Mouse (Mus musculus): ENCODE measurements around the gene Itgb7. TPM values are rescaled to one million over a fixed set of nuclear protein-coding genes. Genes with fewer than 3 reads are reported as not detected.

Itgb7 gene
- polyA plus RNA-seq, 1 experiment from 2014 or later = 3.3 TPM

GRCm38 (mm10) chr15:102188096-102188495, 43.6 kb downstream of the Itgb7 start:
- H3K4me3 ChIP-seq = no peak overlapping the region
- H3K9me3 ChIP-seq = no peaks in the 10 kb centered on the region
- H3K9ac ChIP-seq = no peak overlapping the region
- H3K4me2 ChIP-seq = no peak overlapping the region
- ATAC-seq (ENCODE audit: insufficient number of reproducible peaks, insufficient read depth, low FRiP score, low TSS enrichment, low read depth) = no peak
- peak overlapping the region; percentile 48; the same call in 1 of the 2 replicates for H3K27ac ChIP-seq
- no peaks in the 10 kb centered on the region for H3K27me3 ChIP-seq
- 87% methylated on average over 10 of the region's 10 CpGs for WGBS
- H3K4me1 ChIP-seq = peaks cover 6% of the 10 kb centered on the region
- H3K36me3 ChIP-seq = peaks cover 61% of the 10 kb centered on the region

- Histone ChIP-seq H3K4me3 (no peak overlapping the region), H3K4me2 (no peak overlapping the region), H3K27me3 (no peaks in the 10 kb centered on the region), H3K36me3 (peaks cover 76% of the 10 kb centered on the region), H3K9ac (no peak overlapping the region), H3K4me1 (no peaks in the 10 kb centered on the region), H3K27ac (no peak overlapping the region), H3K9me3 (no peaks in the 10 kb centered on the region)
- no peak for ATAC-seq (ENCODE audit: insufficient number of reproducible peaks, insufficient read depth, low FRiP score, low TSS enrichment, low read depth)
- 81% methylated on average over 11 of the region's 11 CpGs for WGBS
Measured at GRCm38 (mm10) chr15:102186239-102186638, 45.5 kb downstream of the Itgb7 start.

- 21% methylated on average over 3 of the region's 3 CpGs for WGBS
Measured at GRCm38 (mm10) chr15:102183076-102183475, 48.7 kb downstream of the Itgb7 start.

GRCm38 (mm10) chr15:102179924-102180323, 51.8 kb downstream of the Itgb7 start:
- no peak overlapping the region for H3K4me2 ChIP-seq
- no peak overlapping the region for H3K4me3 ChIP-seq
- no peaks in the 10 kb centered on the region for H3K4me1 ChIP-seq
- peaks cover 81% of the 10 kb centered on the region for H3K36me3 ChIP-seq
- no peak overlapping the region for H3K9ac ChIP-seq
- H3K27me3 ChIP-seq = no peaks in the 10 kb centered on the region
- H3K27ac ChIP-seq = no peak overlapping the region
- no peaks in the 10 kb centered on the region for H3K9me3 ChIP-seq
- 0 out of 2 replicates have a peak, but pooled peaks have one; percentile 26 for ATAC-seq (ENCODE audit: insufficient number of reproducible peaks, insufficient read depth, low FRiP score, low TSS enrichment, low read depth)
- WGBS = 89% methylated on average over 14 of the region's 14 CpGs

More at GRCm38 (mm10) chr15:102183076-102183475, 48.7 kb downstream of the Itgb7 start:
- Histone ChIP-seq H3K9me3 (no peaks in the 10 kb centered on the region), H3K36me3 (peaks cover 85% of the 10 kb centered on the region), H3K4me1 (no peaks in the 10 kb centered on the region), H3K4me2 (no peak overlapping the region), H3K27me3 (no peaks in the 10 kb centered on the region), H3K27ac (no peak overlapping the region), H3K4me3 (no peak overlapping the region), H3K9ac (no peak overlapping the region)
- ATAC-seq (ENCODE audit: insufficient number of reproducible peaks, insufficient read depth, low FRiP score, low TSS enrichment, low read depth) = no peak

GRCm38 (mm10) chr15:102179106-102179505, 52.6 kb downstream of the Itgb7 start:
- Histone ChIP-seq H3K36me3 (peaks cover 79% of the 10 kb centered on the region), H3K27me3 (no peaks in the 10 kb centered on the region), H3K4me1 (no peaks in the 10 kb centered on the region), H3K4me2 (no peak overlapping the region), H3K27ac (no peak overlapping the region), H3K9ac (no peak overlapping the region), H3K9me3 (no peaks in the 10 kb centered on the region), H3K4me3 (no peak overlapping the region)
- WGBS = 77% methylated on average over 9 of the region's 9 CpGs
- ATAC-seq (ENCODE audit: insufficient number of reproducible peaks, insufficient read depth, low FRiP score, low TSS enrichment, low read depth) = no peak

GRCm38 (mm10) chr15:102178279-102178678, 53.5 kb downstream of the Itgb7 start:
- Histone ChIP-seq H3K9ac (no peak overlapping the region), H3K9me3 (no peaks in the 10 kb centered on the region), H3K4me3 (no peak overlapping the region), H3K36me3 (peaks cover 71% of the 10 kb centered on the region), H3K4me2 (no peak overlapping the region), H3K4me1 (no peaks in the 10 kb centered on the region), H3K27ac (no peak overlapping the region), H3K27me3 (no peaks in the 10 kb centered on the region)
- ATAC-seq (ENCODE audit: insufficient number of reproducible peaks, insufficient read depth, low FRiP score, low TSS enrichment, low read depth) = no peak
- 13% methylated on average over 6 of the region's 6 CpGs for WGBS

GRCm38 (mm10) chr15:102177417-102177816, 54.3 kb downstream of the Itgb7 start:
- Histone ChIP-seq H3K9me3 (no peaks in the 10 kb centered on the region), H3K27me3 (no peaks in the 10 kb centered on the region), H3K36me3 (peaks cover 64% of the 10 kb centered on the region), H3K27ac (no peak overlapping the region), H3K4me2 (no peak overlapping the region), H3K4me3 (no peak overlapping the region), H3K4me1 (no peaks in the 10 kb centered on the region), H3K9ac (no peak overlapping the region)
- ATAC-seq (ENCODE audit: insufficient number of reproducible peaks, insufficient read depth, low FRiP score, low TSS enrichment, low read depth) = no peak
- WGBS = 83% methylated on average over 8 of the region's 8 CpGs

- Histone ChIP-seq H3K9ac (no peak overlapping the region), H3K36me3 (peaks cover 60% of the 10 kb centered on the region), H3K4me3 (no peak overlapping the region), H3K27me3 (no peaks in the 10 kb centered on the region), H3K9me3 (no peaks in the 10 kb centered on the region), H3K27ac (no peak overlapping the region), H3K4me2 (no peak overlapping the region), H3K4me1 (no peaks in the 10 kb centered on the region)
- ATAC-seq (ENCODE audit: insufficient number of reproducible peaks, insufficient read depth, low FRiP score, low TSS enrichment, low read depth) = no peak
- 83% methylated on average over 7 of the region's 7 CpGs for WGBS
Measured at GRCm38 (mm10) chr15:102176571-102177316, 55.0 kb downstream of the Itgb7 start.

- H3K4me3 ChIP-seq = no peak overlapping the region
- H3K27me3 ChIP-seq = no peaks in the 10 kb centered on the region
- H3K9ac ChIP-seq = no peak overlapping the region
- WGBS = 76% methylated on average over 16 of the region's 16 CpGs
- ATAC-seq (ENCODE audit: insufficient number of reproducible peaks, insufficient read depth, low FRiP score, low TSS enrichment, low read depth) = no peak
- peaks cover 57% of the 10 kb centered on the region for H3K36me3 ChIP-seq
- H3K4me1 ChIP-seq = no peaks in the 10 kb centered on the region
- no peak overlapping the region for H3K4me2 ChIP-seq
- H3K9me3 ChIP-seq = no peaks in the 10 kb centered on the region
- no peak overlapping the region for H3K27ac ChIP-seq
Measured at GRCm38 (mm10) chr15:102175736-102176319, 55.9 kb downstream of the Itgb7 start.

- peaks cover 42% of the 10 kb centered on the region for H3K36me3 ChIP-seq
- no peak for ATAC-seq (ENCODE audit: insufficient number of reproducible peaks, insufficient read depth, low FRiP score, low TSS enrichment, low read depth)
- 81% methylated on average over 3 of the region's 3 CpGs for WGBS
Measured at GRCm38 (mm10) chr15:102173581-102173980, 58.2 kb downstream of the Itgb7 start.

GRCm38 (mm10) chr15:102169064-102169463, 62.7 kb downstream of the Itgb7 start:
- 46% methylated on average over 2 of the region's 2 CpGs for WGBS

More at GRCm38 (mm10) chr15:102173581-102173980, 58.2 kb downstream of the Itgb7 start:
- no peak overlapping the region for H3K4me3 ChIP-seq
- H3K27me3 ChIP-seq = no peaks in the 10 kb centered on the region
- H3K27ac ChIP-seq = no peak overlapping the region
- H3K9me3 ChIP-seq = no peaks in the 10 kb centered on the region
- H3K9ac ChIP-seq = no peak overlapping the region
- H3K4me1 ChIP-seq = peaks cover 14% of the 10 kb centered on the region
- no peak overlapping the region for H3K4me2 ChIP-seq

GRCm38 (mm10) chr15:102167620-102168021, 64.1 kb downstream of the Itgb7 start:
- H3K4me2 ChIP-seq = peak overlapping the region; percentile 11; the same call in 1 of the 2 replicates
- WGBS = 24% methylated on average over 6 of the region's 6 CpGs
- H3K36me3 ChIP-seq = peaks cover 3% of the 10 kb centered on the region; the same call in 1 of the 2 replicates
- no peak overlapping the region for H3K4me3 ChIP-seq
- peak overlapping the region; percentile 66 for H3K27ac ChIP-seq
- H3K27me3 ChIP-seq = no peaks in the 10 kb centered on the region
- peaks cover 40% of the 10 kb centered on the region for H3K4me1 ChIP-seq
- H3K9me3 ChIP-seq = no peaks in the 10 kb centered on the region
- peak overlapping the region; percentile 32; the same call in 1 of the 2 replicates for H3K9ac ChIP-seq
- peak; percentile 59; the same call in 1 of the 2 replicates for ATAC-seq (ENCODE audit: insufficient number of reproducible peaks, insufficient read depth, low FRiP score, low TSS enrichment, low read depth)

More at GRCm38 (mm10) chr15:102169064-102169463, 62.7 kb downstream of the Itgb7 start:
- Histone ChIP-seq H3K9me3 (no peaks in the 10 kb centered on the region), H3K4me2 (no peak overlapping the region), H3K36me3 (peaks cover 3% of the 10 kb centered on the region; the same call in 1 of the 2 replicates), H3K9ac (no peak overlapping the region), H3K4me1 (peaks cover 40% of the 10 kb centered on the region), H3K4me3 (no peak overlapping the region), H3K27ac (peak overlapping the region; percentile 66; the same call in 1 of the 2 replicates), H3K27me3 (no peaks in the 10 kb centered on the region)
- ATAC-seq (ENCODE audit: insufficient number of reproducible peaks, insufficient read depth, low FRiP score, low TSS enrichment, low read depth) = no peak

Data from embryonic facial prominence, embryonic 13.5 days (tissue).